Mouse (Mus musculus) embryonic facial prominence, embryonic 15.5 days (tissue): Measurements from ENCODE around the gene Klhl26. TPM values are rescaled to one million over a fixed set of nuclear protein-coding genes. Genes with fewer than 3 reads are reported as not detected.

Experiments used
- ATAC-seq: fragments of 200-750 bp; cut with Nextera tagmentation; 2 replicates; pipeline ENCODE4 v1.8.0; 2017; ENCODE audit warnings: low read depth, moderate TSS enrichment; ENCODE audit not compliant: insufficient number of reproducible peaks, low FRiP score, low TSS enrichment
- H3K27ac ChIP-seq: fragments of 300-500 bp; sonication (generic); replicated peaks from 2 replicates; pipeline ENCODE4 v1.5.1; 2015; ENCODE audit warnings: mild to moderate bottlenecking, inconsistent platforms
- H3K27me3 ChIP-seq: fragments of 300-500 bp; sonication (generic); 2 replicates; pipeline ENCODE4 v1.6.1; 2015; ENCODE audit warnings: inconsistent platforms
- H3K36me3 ChIP-seq: fragments of 300-500 bp; sonication (generic); 2 replicates; pipeline ENCODE4 v1.6.1; 2015; ENCODE audit warnings: mild to moderate bottlenecking, inconsistent platforms
- H3K4me1 ChIP-seq: fragments of 300-500 bp; sonication (generic); 2 replicates; pipeline ENCODE4 v1.6.1; 2015; ENCODE audit warnings: inconsistent platforms
- H3K4me2 ChIP-seq: fragments of 300-500 bp; sonication (generic); replicated peaks from 2 replicates; pipeline ENCODE4 v1.6.1; 2015; ENCODE audit warnings: mild to moderate bottlenecking, inconsistent platforms
- H3K4me3 ChIP-seq: fragments of 300-500 bp; sonication (generic); replicated peaks from 2 replicates; pipeline ENCODE4 v1.5.1; 2015; ENCODE audit warnings: mild to moderate bottlenecking, inconsistent platforms
- H3K9ac ChIP-seq: fragments of 300-500 bp; sonication (generic); 2 replicates; pipeline ENCODE4 v1.6.1; 2015; ENCODE audit warnings: inconsistent platforms
- H3K9me3 ChIP-seq: fragments of 300-500 bp; sonication (generic); replicated peaks from 2 replicates; pipeline ENCODE4 v1.6.1; 2016; ENCODE audit warnings: inconsistent platforms
- WGBS: fragments of 180-500 bp; shearing (Covaris S2); methylation state at CpG from one replicate; pipeline ENCODE4 v1.1.7; 2015; 5-methylcytosine and 5-hydroxymethylcytosine counted together
- polyA plus RNA-seq: library from polyadenylated mRNA; unstranded; fragments of >200 nt; fragmentation: Nextera tagmentation; extraction: Ambion mirVana; gene quantifications from 2 replicates; pipeline ENCODE4 v1.2.1, GENCODE M21; 2015

Gene Klhl26
- polyA plus RNA-seq, 1 experiment from 2014 or later, result 28.1 TPM

GRCm38 (mm10) chr8:70459636-70460035, 17.1 kb downstream of the Klhl26 start:
- no peak overlapping the region for H3K9ac ChIP-seq
- H3K27ac ChIP-seq, result no peak overlapping the region
- no peak overlapping the region for H3K4me3 ChIP-seq
- no peaks in the 10 kb centered on the region for H3K9me3 ChIP-seq
- H3K4me2 ChIP-seq, result no peak overlapping the region
- peaks cover 2% of the 10 kb centered on the region for H3K4me1 ChIP-seq
- WGBS, result 95% methylated on average over 2 of the region's 2 CpGs
- no peaks in the 10 kb centered on the region for H3K36me3 ChIP-seq
- no peaks in the 10 kb centered on the region for H3K27me3 ChIP-seq
- no peak for ATAC-seq

GRCm38 (mm10) chr8:70458462-70458861, 18.3 kb downstream of the Klhl26 start:
- no peaks in the 10 kb centered on the region for H3K9me3 ChIP-seq
- H3K4me2 ChIP-seq, result no peak overlapping the region
- no peak overlapping the region for H3K27ac ChIP-seq
- H3K36me3 ChIP-seq, result no peaks in the 10 kb centered on the region
- ATAC-seq, result no peak
- 81% methylated on average over 3 of the region's 3 CpGs for WGBS
- H3K4me1 ChIP-seq, result peaks cover 12% of the 10 kb centered on the region
- H3K9ac ChIP-seq, result no peak overlapping the region
- H3K27me3 ChIP-seq, result no peaks in the 10 kb centered on the region
- H3K4me3 ChIP-seq, result no peak overlapping the region

- no peak for ATAC-seq
- Histone ChIP-seq H3K9me3 (no peaks in the 10 kb centered on the region), H3K4me3 (no peak overlapping the region), H3K4me2 (no peak overlapping the region), H3K27me3 (no peaks in the 10 kb centered on the region), H3K27ac (no peak overlapping the region), H3K9ac (no peak overlapping the region), H3K36me3 (no peaks in the 10 kb centered on the region), H3K4me1 (peaks cover 17% of the 10 kb centered on the region)
- WGBS, result 85% methylated on average over 6 of the region's 6 CpGs
These were observed 18.9 kb downstream of the Klhl26 start for GRCm38 (mm10) chr8:70457882-70458281.

- ATAC-seq, result no peak
- Histone ChIP-seq H3K4me3 (no peak overlapping the region), H3K27me3 (no peaks in the 10 kb centered on the region), H3K4me2 (no peak overlapping the region), H3K9me3 (no peaks in the 10 kb centered on the region), H3K9ac (no peak overlapping the region), H3K27ac (no peak overlapping the region), H3K36me3 (peaks cover 7% of the 10 kb centered on the region), H3K4me1 (peaks cover 26% of the 10 kb centered on the region)
- 84% methylated on average over 1 of the region's 1 CpGs for WGBS
These were observed 19.8 kb downstream of the Klhl26 start for GRCm38 (mm10) chr8:70456996-70457395.

- Histone ChIP-seq H3K27me3 (no peaks in the 10 kb centered on the region), H3K4me1 (peaks cover 51% of the 10 kb centered on the region), H3K9ac (no peak overlapping the region), H3K4me3 (no peak overlapping the region), H3K4me2 (no peak overlapping the region), H3K27ac (no peak overlapping the region), H3K9me3 (no peaks in the 10 kb centered on the region), H3K36me3 (peaks cover 18% of the 10 kb centered on the region)
- no peak for ATAC-seq
- WGBS, result 77% methylated on average over 5 of the region's 5 CpGs
These were observed 22.9 kb downstream of the Klhl26 start for GRCm38 (mm10) chr8:70453852-70454251.

GRCm38 (mm10) chr8:70452196-70452966, 24.4 kb downstream of the Klhl26 start:
- Histone ChIP-seq H3K9me3 (no peaks in the 10 kb centered on the region), H3K4me3 (no peak overlapping the region), H3K36me3 (peaks cover 18% of the 10 kb centered on the region), H3K9ac (no peak overlapping the region), H3K27me3 (no peaks in the 10 kb centered on the region), H3K4me1 (peaks cover 66% of the 10 kb centered on the region), H3K4me2 (no peak overlapping the region), H3K27ac (no peak overlapping the region)
- WGBS, result 65% methylated on average over 52 of the region's 52 CpGs
- ATAC-seq, result no peak

GRCm38 (mm10) chr8:70447639-70448420, 28.9 kb downstream of the Klhl26 start:
- H3K9me3 ChIP-seq, result no peaks in the 10 kb centered on the region
- peaks cover 18% of the 10 kb centered on the region for H3K36me3 ChIP-seq
- peaks cover 53% of the 10 kb centered on the region for H3K4me1 ChIP-seq
- 50% methylated on average over 19 of the region's 19 CpGs for WGBS
- no peak overlapping the region for H3K4me3 ChIP-seq
- H3K27ac ChIP-seq, result peak overlapping the region; percentile 87
- H3K9ac ChIP-seq, result no peak overlapping the region
- 0 out of 2 replicates have a peak overlapping the region, but pooled peaks have one; percentile 6 for H3K4me2 ChIP-seq
- H3K27me3 ChIP-seq, result no peaks in the 10 kb centered on the region
- peak; percentile 72 for ATAC-seq

GRCm38 (mm10) chr8:70445988-70446387, 30.8 kb downstream of the Klhl26 start:
- H3K9ac ChIP-seq, result no peak overlapping the region
- no peak overlapping the region for H3K4me3 ChIP-seq
- H3K4me2 ChIP-seq, result no peak overlapping the region
- H3K4me1 ChIP-seq, result peaks cover 37% of the 10 kb centered on the region
- H3K27me3 ChIP-seq, result no peaks in the 10 kb centered on the region
- H3K36me3 ChIP-seq, result peaks cover 1% of the 10 kb centered on the region; the same call in 1 of the 2 replicates
- ATAC-seq, result no peak
- H3K27ac ChIP-seq, result no peak overlapping the region
- H3K9me3 ChIP-seq, result no peaks in the 10 kb centered on the region
- WGBS, result 67% methylated on average over 1 of the region's 1 CpGs

GRCm38 (mm10) chr8:70443326-70443725, 33.4 kb downstream of the Klhl26 start:
- Histone ChIP-seq H3K9ac (no peak overlapping the region), H3K9me3 (no peaks in the 10 kb centered on the region), H3K4me3 (no peak overlapping the region), H3K27me3 (no peaks in the 10 kb centered on the region), H3K4me2 (no peak overlapping the region), H3K27ac (no peak overlapping the region), H3K36me3 (no peaks in the 10 kb centered on the region), H3K4me1 (peaks cover 28% of the 10 kb centered on the region)
- 76% methylated on average over 4 of the region's 4 CpGs for WGBS
- ATAC-seq, result no peak

GRCm38 (mm10) chr8:70441565-70441964, 35.2 kb downstream of the Klhl26 start:
- ATAC-seq, result no peak
- Histone ChIP-seq H3K27ac (no peak overlapping the region), H3K4me1 (peaks cover 16% of the 10 kb centered on the region), H3K4me2 (no peak overlapping the region), H3K4me3 (no peak overlapping the region), H3K36me3 (no peaks in the 10 kb centered on the region), H3K9me3 (no peaks in the 10 kb centered on the region), H3K27me3 (no peaks in the 10 kb centered on the region), H3K9ac (no peak overlapping the region)
- WGBS, result 75% methylated on average over 3 of the region's 3 CpGs

GRCm38 (mm10) chr8:70440246-70440645, 36.5 kb downstream of the Klhl26 start:
- peak overlapping the region; percentile 56; the same call in 1 of the 2 replicates for H3K9ac ChIP-seq
- no peaks in the 10 kb centered on the region for H3K36me3 ChIP-seq
- no peaks in the 10 kb centered on the region for H3K27me3 ChIP-seq
- H3K4me2 ChIP-seq, result peak overlapping the region; percentile 87
- no peaks in the 10 kb centered on the region for H3K9me3 ChIP-seq
- H3K4me3 ChIP-seq, result 0 out of 2 replicates have a peak overlapping the region, but pooled peaks have one; percentile 63
- H3K4me1 ChIP-seq, result peaks cover 16% of the 10 kb centered on the region
- 47% methylated on average over 3 of the region's 3 CpGs for WGBS
- no peak overlapping the region for H3K27ac ChIP-seq
- ATAC-seq, result no peak
